Mouse (Mus musculus): ENCODE data around the gene Ppp6r3.

DNA sequence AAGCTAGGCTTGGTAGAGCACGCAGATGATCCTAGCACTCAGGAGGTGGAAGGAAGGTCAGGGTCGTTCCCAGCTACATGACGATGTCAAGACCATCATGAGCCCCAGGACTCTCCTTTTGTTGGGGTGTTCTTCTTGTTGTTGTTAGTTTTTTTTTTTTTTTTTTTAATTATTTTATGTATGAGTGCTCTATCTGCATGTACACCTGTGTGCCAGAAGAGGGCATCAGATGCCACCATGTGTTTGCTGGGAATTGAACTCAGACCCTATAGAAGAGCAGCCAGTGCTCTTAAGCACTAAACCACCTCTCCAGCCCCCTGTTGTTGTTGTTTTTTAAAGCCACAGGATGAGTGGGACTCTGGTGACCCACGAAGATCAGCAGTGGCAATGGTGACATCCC, 47.7 kb upstream of the Ppp6r3 start:
- TF ChIP-seq CTCF (IDR thresholded peaks at IDR 0.05; ENCODE audit: low read depth): no peak
- no peak for TF ChIP-seq EP300 (IDR thresholded peaks at IDR 0.05; ENCODE audit: low read depth)

Data from heart, postnatal 0 days (tissue).